Mouse (Mus musculus) adrenal gland, adult 2 months (tissue): ENCODE measurements around the gene Med29. TPM values are rescaled to one million over a fixed set of nuclear protein-coding genes. Genes with fewer than 3 reads are reported as not detected.

Experiments used
- DNase-seq: peaks from one replicate; pipeline ENCODE4 v3.0.0; 2021
- long read RNA-seq: library from polyadenylated mRNA; stranded (forward); transcript quantifications from one replicate; pipeline ENCODE4 v2.0.0, GENCODE M21; 2021
- polyA plus RNA-seq: library from polyadenylated mRNA; depleted of rRNA; stranded (reverse); fragments of >200 nt; gene quantifications from 2 replicates; pipeline ENCODE4 v1.2.3, GENCODE M21; 2012; rRNA removed
- total RNA-seq, 2 experiments: library from RNA; stranded (reverse); gene quantifications; 2 replicates each; pipeline ENCODE4 v1.2.3; 2021

Gene Med29
- total RNA-seq = 10 to 100 TPM; 39.6 to 49.7 TPM
- polyA plus RNA-seq = 72.1 and 88.5 TPM in 2 replicates
- long read RNA-seq, transcript Med29-201 (4 exons, 1,281 nt) = major isoform, 56 of 58 reads
- long read RNA-seq, partial matches to known transcripts = 0 of 58 reads
- long read RNA-seq, other reads (novel, unspliced or antisense) = 2 of 58 reads

GRCm38 (mm10) chr7:28392429-28393271 lies at the start of gene Med29, which contains the start of gene Paf1:
TSS of gene Med29 (minus strand) at chr7:28392708.
TSS of gene Paf1 (plus strand) at chr7:28392951.
- DNase-seq = peak; percentile 98

- DNase-seq = no peak
These were observed 49.4 kb upstream of the Med29 start for GRCm38 (mm10) chr7:28441776-28442485.

- peak; percentile 42 for DNase-seq
These were observed 48.2 kb upstream of the Med29 start for GRCm38 (mm10) chr7:28440739-28441138.

GRCm38 (mm10) chr7:28438771-28439170 lies 46.3 kb upstream of the Med29 start:
- DNase-seq = no peak

GRCm38 (mm10) chr7:28437964-28438363 lies 45.5 kb upstream of the Med29 start:
- DNase-seq = no peak

GRCm38 (mm10) chr7:28436932-28437570 lies 44.5 kb upstream of the Med29 start, which contains the start of gene Gmfg:
TSS of gene Gmfg (plus strand) at chr7:28437447.
- peak; percentile 84 for DNase-seq

GRCm38 (mm10) chr7:28436271-28436904 lies 43.9 kb upstream of the Med29 start:
- peak; percentile 100 for DNase-seq

- DNase-seq = peak; percentile 40
These were observed 43.3 kb upstream of the Med29 start for GRCm38 (mm10) chr7:28435660-28436259.

GRCm38 (mm10) chr7:28432252-28432651 lies 39.7 kb upstream of the Med29 start:
- DNase-seq = no peak

- no peak for DNase-seq
These were observed 38.0 kb upstream of the Med29 start for GRCm38 (mm10) chr7:28430512-28430911.

GRCm38 (mm10) chr7:28427738-28428137 lies 35.2 kb upstream of the Med29 start:
- no peak for DNase-seq

- no peak for DNase-seq
These were observed 30.5 kb upstream of the Med29 start for GRCm38 (mm10) chr7:28423018-28423417.

GRCm38 (mm10) chr7:28419416-28419815 lies 26.9 kb upstream of the Med29 start:
- DNase-seq = no peak

- peak; percentile 61 for DNase-seq
These were observed 25.7 kb upstream of the Med29 start for GRCm38 (mm10) chr7:28418096-28418670.

- peak; percentile 31 for DNase-seq
These were observed 24.9 kb upstream of the Med29 start for GRCm38 (mm10) chr7:28417368-28417767.

- no peak for DNase-seq
These were observed 20.3 kb upstream of the Med29 start for GRCm38 (mm10) chr7:28412826-28413225.

- peak; percentile 88 for DNase-seq
These were observed 18.4 kb upstream of the Med29 start for GRCm38 (mm10) chr7:28410841-28411475.

GRCm38 (mm10) chr7:28401942-28402341 lies 9.4 kb upstream of the Med29 start:
- DNase-seq = no peak

- DNase-seq = no peak
These were observed 8.5 kb upstream of the Med29 start for GRCm38 (mm10) chr7:28401030-28401429.

- DNase-seq = no peak
These were observed 6.3 kb upstream of the Med29 start for GRCm38 (mm10) chr7:28398696-28399340.
